Mouse (Mus musculus) heart, embryonic 11.5 days (tissue): Measurements from ENCODE around the gene Erich6. TPM values are rescaled to one million over a fixed set of nuclear protein-coding genes. Genes with fewer than 3 reads are reported as not detected.

ENCODE experiments used
- ATAC-seq: fragments of 200-750 bp; cut with Nextera tagmentation; replicated peaks from 2 replicates; pipeline ENCODE4 v1.8.0; 2017; ENCODE audit warnings: moderate library complexity; ENCODE audit not compliant: insufficient number of reproducible peaks, low FRiP score, low TSS enrichment
- H3K27ac ChIP-seq: fragments of 300-500 bp; sonication (generic); 2 replicates; pipeline ENCODE4 v1.5.1; 2014; ENCODE audit warnings: mild to moderate bottlenecking, low read depth, low read length
- H3K27me3 ChIP-seq: fragments of 300-500 bp; sonication (generic); 2 replicates; pipeline ENCODE4 v1.6.1; 2014; ENCODE audit warnings: mild to moderate bottlenecking, low read length, mixed read lengths; ENCODE audit not compliant: control insufficient read depth, insufficient read depth
- H3K36me3 ChIP-seq: fragments of 300-500 bp; sonication (generic); 2 replicates; pipeline ENCODE4 v1.6.1; 2014; ENCODE audit warnings: mild to moderate bottlenecking, low read length, moderate library complexity, mixed read lengths; ENCODE audit not compliant: control insufficient read depth, insufficient read depth
- H3K4me1 ChIP-seq: fragments of 300-500 bp; sonication (generic); 2 replicates; pipeline ENCODE4 v1.6.1; 2014; ENCODE audit warnings: low read length; ENCODE audit not compliant: control insufficient read depth, insufficient read depth
- H3K4me2 ChIP-seq: fragments of 300-500 bp; sonication (generic); 2 replicates; pipeline ENCODE4 v1.6.1; 2014; ENCODE audit warnings: mild to moderate bottlenecking, moderate library complexity
- H3K4me3 ChIP-seq: fragments of 300-500 bp; sonication (generic); 2 replicates; pipeline ENCODE4 v1.5.1; 2014; ENCODE audit warnings: low read depth, low read length
- H3K9ac ChIP-seq: fragments of 300-500 bp; sonication (generic); 2 replicates; pipeline ENCODE4 v1.6.1; 2014; ENCODE audit warnings: mild to moderate bottlenecking, low read depth, low read length, moderate library complexity
- H3K9me3 ChIP-seq: fragments of 300-500 bp; sonication (generic); replicated peaks from 2 replicates; pipeline ENCODE4 v1.6.1; 2016; ENCODE audit warnings: low read length; ENCODE audit not compliant: control insufficient read depth
- WGBS: fragments of 180-500 bp; shearing (Covaris S2); extraction: QIAGEN DNeasy Blood & Tissue Kit; methylation state at CpG from one replicate; pipeline ENCODE4 v1.1.7; 2014; ENCODE audit not compliant: insufficient replicate concordance; 5-methylcytosine and 5-hydroxymethylcytosine counted together
- polyA plus RNA-seq: library from polyadenylated mRNA; unstranded; fragments of >200 nt; fragmentation: Nextera tagmentation; extraction: Ambion mirVana; gene quantifications from 2 replicates; pipeline ENCODE4 v1.2.1, GENCODE M21; 2014

The Erich6 gene
- polyA plus RNA-seq, 1 experiment from 2014 or later: 0.09 TPM

DNA sequence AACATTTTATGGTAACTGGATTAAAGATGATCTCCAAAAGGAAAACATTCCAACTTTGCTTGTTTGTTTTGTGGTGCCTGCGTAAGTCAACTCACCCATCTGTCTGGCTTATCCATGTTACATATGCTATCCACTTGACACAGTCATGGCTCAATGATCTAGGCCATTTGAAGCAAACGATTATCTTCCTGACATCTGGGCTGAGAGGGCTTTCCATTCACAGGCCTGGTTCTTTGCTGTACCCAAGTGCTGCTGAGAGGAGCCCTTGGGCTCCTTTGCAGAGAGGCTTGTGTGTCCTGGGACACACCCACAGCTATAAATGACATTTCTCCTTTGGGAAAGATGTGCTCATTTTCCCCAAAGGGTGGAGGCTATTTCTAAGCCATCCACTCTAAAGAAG is 41.9 kb upstream of the Erich6 start:
- H3K9me3 ChIP-seq: no peaks in the 10 kb centered on the region
- no peaks in the 10 kb centered on the region for H3K36me3 ChIP-seq
- no peak overlapping the region for H3K4me2 ChIP-seq
- H3K27ac ChIP-seq: no peak overlapping the region
- H3K27me3 ChIP-seq: no peaks in the 10 kb centered on the region
- no peak overlapping the region for H3K4me3 ChIP-seq
- no peak overlapping the region for H3K9ac ChIP-seq
- H3K4me1 ChIP-seq: peaks cover 25% of the 10 kb centered on the region
- WGBS: 52% methylated on average over 2 of the region's 2 CpGs
- no peak for ATAC-seq

DNA sequence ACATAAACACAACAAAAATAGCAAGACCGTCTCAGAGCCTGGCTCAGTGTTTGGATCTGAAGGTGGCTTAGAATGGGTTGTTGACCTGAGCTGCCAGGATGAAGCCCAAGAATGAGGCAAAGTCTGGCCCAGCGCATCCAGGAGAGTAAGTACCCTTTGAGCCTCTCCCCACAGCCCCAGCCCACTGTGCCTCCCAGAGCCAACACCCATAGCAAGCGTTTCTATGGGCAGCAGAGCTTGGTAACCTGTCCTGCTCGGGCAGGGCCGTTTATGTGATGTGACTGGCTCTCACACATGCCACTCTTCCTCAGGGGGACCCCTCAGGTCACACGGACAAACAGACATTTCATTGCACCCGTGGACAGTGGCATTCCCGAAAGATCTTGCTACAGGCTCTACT is 41.4 kb upstream of the Erich6 start:
- Histone ChIP-seq H3K36me3 (no peaks in the 10 kb centered on the region), H3K9ac (no peak overlapping the region)
- ATAC-seq: no peak

DNA sequence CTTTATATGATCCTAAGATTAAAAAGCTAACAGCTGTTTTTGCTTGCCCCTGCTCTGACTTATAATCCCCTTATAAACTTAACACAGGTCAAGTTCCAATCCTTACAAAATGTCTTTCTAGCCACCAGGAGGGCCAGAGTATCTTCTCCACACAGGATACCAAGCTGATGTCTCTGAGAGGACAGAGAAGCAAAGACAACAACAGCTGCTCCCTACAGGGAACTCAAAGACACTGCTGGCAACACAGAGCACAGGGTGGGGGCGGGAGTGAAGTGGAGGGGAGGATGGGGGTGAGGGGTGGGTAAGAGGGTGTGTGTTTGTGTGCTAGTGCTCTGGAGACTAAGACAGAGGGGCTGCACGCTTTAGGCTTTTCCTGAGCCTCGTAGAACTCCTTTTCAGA is 40.6 kb upstream of the Erich6 start:
- ATAC-seq: no peak
- Histone ChIP-seq H3K27ac (no peak overlapping the region), H3K9ac (no peak overlapping the region), H3K4me1 (peaks cover 28% of the 10 kb centered on the region), H3K27me3 (no peaks in the 10 kb centered on the region), H3K4me3 (no peak overlapping the region), H3K36me3 (no peaks in the 10 kb centered on the region), H3K9me3 (no peaks in the 10 kb centered on the region), H3K4me2 (no peak overlapping the region)
- WGBS: 46% methylated on average over 3 of the region's 3 CpGs

More for the DNA sequence above, 41.4 kb upstream of the Erich6 start:
- WGBS: 48% methylated on average over 8 of the region's 8 CpGs
- H3K27me3 ChIP-seq: no peaks in the 10 kb centered on the region
- no peak overlapping the region for H3K4me3 ChIP-seq
- no peaks in the 10 kb centered on the region for H3K9me3 ChIP-seq
- peaks cover 25% of the 10 kb centered on the region for H3K4me1 ChIP-seq
- no peak overlapping the region for H3K4me2 ChIP-seq
- no peak overlapping the region for H3K27ac ChIP-seq

DNA sequence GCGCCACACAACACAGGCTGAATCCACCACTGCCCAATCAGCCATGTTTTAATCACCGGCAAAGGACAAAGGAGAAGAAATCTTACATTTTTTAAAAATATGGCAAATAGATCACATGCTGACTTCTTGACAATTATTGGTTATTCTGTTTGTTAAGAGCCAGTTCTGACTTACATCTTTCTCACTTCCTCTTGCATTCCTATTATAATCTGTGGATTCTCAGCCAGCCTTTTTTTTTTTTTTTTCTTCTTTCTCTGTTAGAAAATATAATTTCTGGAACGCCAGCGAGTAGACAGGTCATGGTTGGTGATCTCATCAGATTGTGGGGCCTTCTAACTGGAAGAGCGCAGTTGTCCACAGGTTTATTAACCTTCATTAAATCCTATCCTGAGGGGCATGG is 36.3 kb upstream of the Erich6 start:
- H3K4me3 ChIP-seq: no peak overlapping the region
- no peak for ATAC-seq
- no peak overlapping the region for H3K9ac ChIP-seq
- H3K27ac ChIP-seq: no peak overlapping the region
- no peaks in the 10 kb centered on the region for H3K27me3 ChIP-seq
- H3K4me2 ChIP-seq: no peak overlapping the region
- no peaks in the 10 kb centered on the region for H3K9me3 ChIP-seq
- peaks cover 15% of the 10 kb centered on the region for H3K4me1 ChIP-seq
- 90% methylated on average over 5 of the region's 5 CpGs for WGBS
- no peaks in the 10 kb centered on the region for H3K36me3 ChIP-seq

DNA sequence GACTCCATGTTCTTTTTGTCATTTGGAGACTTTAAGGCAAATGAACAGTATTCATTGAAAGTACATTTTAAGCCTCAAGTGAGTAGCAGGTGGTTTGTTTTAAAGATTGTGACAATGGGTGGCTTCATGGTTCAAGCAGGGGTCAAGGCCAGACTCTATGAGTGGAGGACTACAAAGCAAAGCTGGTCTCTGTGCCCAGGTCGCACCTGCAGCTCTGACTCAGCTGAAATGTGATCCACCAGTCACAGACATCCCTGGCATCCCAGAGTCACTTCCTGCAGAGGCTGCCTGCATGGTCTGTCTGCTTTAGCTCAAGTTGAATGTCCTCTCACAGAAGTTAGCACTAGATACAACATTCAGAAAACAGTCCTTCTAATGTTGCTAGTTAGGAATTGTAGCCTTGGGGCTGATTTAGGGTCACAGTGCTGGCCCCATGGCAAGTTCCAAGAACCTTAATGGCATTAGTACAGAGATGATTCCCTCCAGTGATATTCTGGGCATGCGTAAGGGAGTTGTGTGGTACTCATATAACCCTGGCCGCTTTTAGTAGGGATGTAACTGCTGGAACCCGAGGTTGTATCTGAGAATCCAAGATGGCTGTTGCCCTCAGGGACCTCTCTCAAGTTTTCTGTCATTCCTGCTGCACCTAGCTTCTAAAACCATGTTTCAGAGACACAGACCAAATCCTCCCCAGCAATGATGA is 35.6 kb upstream of the Erich6 start:
- no peak overlapping the region for H3K4me2 ChIP-seq
- H3K4me1 ChIP-seq: peaks cover 14% of the 10 kb centered on the region
- no peak overlapping the region for H3K27ac ChIP-seq
- ATAC-seq: no peak
- no peak overlapping the region for H3K9ac ChIP-seq
- no peaks in the 10 kb centered on the region for H3K36me3 ChIP-seq
- no peaks in the 10 kb centered on the region for H3K27me3 ChIP-seq
- 53% methylated on average over 4 of the region's 4 CpGs for WGBS
- H3K9me3 ChIP-seq: no peaks in the 10 kb centered on the region
- no peak overlapping the region for H3K4me3 ChIP-seq

DNA sequence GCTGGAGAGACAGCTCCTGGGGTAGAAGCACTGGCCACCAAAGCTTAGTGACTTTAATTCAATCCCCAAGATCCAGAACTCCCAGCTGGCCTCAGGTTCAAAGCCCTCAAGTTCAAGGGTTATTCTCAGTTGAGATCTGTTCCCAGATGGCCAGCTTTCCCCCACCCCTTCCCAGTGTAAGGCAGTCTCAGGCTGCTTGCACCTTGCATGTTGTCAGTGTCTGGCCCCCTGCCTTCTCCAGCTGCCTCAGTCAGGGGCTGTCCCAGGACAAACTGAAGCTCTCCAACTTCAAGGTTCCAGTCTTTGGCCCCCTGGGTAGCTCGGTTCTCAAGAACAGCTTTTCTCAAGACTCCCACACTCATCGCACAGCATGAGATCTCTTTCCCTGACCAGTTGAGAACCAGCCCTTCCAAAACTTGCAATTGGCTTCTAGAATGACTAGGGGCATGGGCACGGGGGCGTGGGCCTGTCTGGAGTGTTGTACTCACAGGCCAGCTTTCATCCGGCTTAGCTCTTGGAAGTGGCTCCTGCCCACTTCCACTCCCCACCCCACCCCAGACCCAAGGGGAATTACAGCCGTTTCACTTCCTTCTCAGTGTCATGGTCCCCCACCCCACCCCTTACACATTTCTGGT is 34.7 kb upstream of the Erich6 start:
- H3K4me1 ChIP-seq: peaks cover 8% of the 10 kb centered on the region
- no peak overlapping the region for H3K4me3 ChIP-seq
- H3K9ac ChIP-seq: no peak overlapping the region
- no peaks in the 10 kb centered on the region for H3K36me3 ChIP-seq
- H3K27me3 ChIP-seq: no peaks in the 10 kb centered on the region
- no peak overlapping the region for H3K4me2 ChIP-seq
- 39% methylated on average over 6 of the region's 6 CpGs for WGBS
- no peak overlapping the region for H3K27ac ChIP-seq
- no peaks in the 10 kb centered on the region for H3K9me3 ChIP-seq
- no peak for ATAC-seq

DNA sequence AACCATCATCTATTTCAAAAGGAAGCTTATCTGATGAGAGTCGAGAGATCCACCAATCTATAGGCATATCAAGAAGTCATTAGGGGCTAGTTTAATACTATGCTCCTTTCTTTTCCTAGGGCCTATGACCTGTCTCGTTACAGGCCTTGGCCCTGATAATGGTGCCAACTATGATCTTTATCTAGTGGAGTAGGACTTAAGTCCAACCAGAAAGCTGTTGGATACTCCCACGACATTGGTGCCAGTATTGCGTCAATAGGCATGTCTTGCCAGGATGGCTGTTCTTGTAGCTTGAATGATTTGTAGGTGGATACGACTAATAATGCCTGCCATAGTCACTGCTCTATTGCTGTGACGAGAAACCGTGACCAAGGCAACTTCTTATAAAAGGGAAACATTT is 27.0 kb upstream of the Erich6 start:
- no peaks in the 10 kb centered on the region for H3K27me3 ChIP-seq
- H3K9ac ChIP-seq: no peak overlapping the region
- H3K9me3 ChIP-seq: no peaks in the 10 kb centered on the region
- no peaks in the 10 kb centered on the region for H3K36me3 ChIP-seq
- H3K4me3 ChIP-seq: no peak overlapping the region
- no peaks in the 10 kb centered on the region for H3K4me1 ChIP-seq
- no peak overlapping the region for H3K27ac ChIP-seq
- 87% methylated on average over 7 of the region's 7 CpGs for WGBS
- no peak overlapping the region for H3K4me2 ChIP-seq
- no peak for ATAC-seq

DNA sequence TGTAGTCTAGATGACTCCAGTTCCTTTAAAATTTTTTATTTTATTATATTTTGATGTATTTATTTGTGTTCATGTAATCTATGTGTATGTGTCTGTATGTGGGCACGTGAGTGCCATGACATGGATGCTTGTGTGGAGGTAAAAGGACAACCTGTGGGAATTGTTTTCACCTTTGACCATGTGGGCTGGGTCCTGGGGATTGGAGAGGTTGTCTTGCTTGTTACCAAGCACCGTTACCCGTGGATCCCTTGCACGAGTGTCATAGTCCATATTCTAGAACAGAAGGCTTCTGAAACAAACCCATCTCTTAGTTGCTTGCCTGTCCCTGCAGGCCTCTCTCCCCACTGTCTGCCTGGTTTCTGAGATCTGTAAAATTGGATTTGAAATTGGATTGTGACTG is 23.6 kb upstream of the Erich6 start:
- no peak overlapping the region for H3K4me3 ChIP-seq
- no peaks in the 10 kb centered on the region for H3K27me3 ChIP-seq
- no peak overlapping the region for H3K27ac ChIP-seq
- H3K9me3 ChIP-seq: no peaks in the 10 kb centered on the region
- H3K4me1 ChIP-seq: no peaks in the 10 kb centered on the region
- no peaks in the 10 kb centered on the region for H3K36me3 ChIP-seq
- no peak overlapping the region for H3K4me2 ChIP-seq
- no peak for ATAC-seq
- H3K9ac ChIP-seq: no peak overlapping the region
- 82% methylated on average over 4 of the region's 4 CpGs for WGBS

DNA sequence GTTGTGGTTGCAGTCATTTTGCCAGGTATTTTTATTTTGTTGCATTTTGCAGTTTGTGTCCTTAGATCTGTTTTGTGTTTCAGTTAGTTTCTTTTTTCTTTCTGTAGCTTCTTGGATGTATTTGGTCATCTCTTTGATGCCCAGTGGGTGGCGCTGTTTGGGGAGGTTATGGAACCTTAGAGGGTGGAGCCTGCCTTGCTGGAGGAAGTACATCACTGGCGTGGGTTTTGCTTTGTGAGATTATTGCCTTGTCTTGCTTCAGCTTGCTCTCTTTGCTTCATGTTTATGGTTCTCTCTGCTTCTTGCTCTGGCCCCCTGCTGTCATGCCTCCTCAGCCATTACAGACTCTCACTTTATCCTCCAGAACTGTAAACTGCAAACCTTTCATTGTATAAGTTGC is 20.3 kb upstream of the Erich6 start:
- Histone ChIP-seq H3K27ac (no peak overlapping the region), H3K9me3 (no peaks in the 10 kb centered on the region), H3K4me3 (no peak overlapping the region), H3K27me3 (no peaks in the 10 kb centered on the region), H3K9ac (no peak overlapping the region), H3K4me1 (no peaks in the 10 kb centered on the region), H3K36me3 (no peaks in the 10 kb centered on the region), H3K4me2 (no peak overlapping the region)
- ATAC-seq: no peak
- WGBS: 18% methylated on average over 2 of the region's 2 CpGs
